Mouse (Mus musculus): ENCODE data around the gene Ppt2.

DNA sequence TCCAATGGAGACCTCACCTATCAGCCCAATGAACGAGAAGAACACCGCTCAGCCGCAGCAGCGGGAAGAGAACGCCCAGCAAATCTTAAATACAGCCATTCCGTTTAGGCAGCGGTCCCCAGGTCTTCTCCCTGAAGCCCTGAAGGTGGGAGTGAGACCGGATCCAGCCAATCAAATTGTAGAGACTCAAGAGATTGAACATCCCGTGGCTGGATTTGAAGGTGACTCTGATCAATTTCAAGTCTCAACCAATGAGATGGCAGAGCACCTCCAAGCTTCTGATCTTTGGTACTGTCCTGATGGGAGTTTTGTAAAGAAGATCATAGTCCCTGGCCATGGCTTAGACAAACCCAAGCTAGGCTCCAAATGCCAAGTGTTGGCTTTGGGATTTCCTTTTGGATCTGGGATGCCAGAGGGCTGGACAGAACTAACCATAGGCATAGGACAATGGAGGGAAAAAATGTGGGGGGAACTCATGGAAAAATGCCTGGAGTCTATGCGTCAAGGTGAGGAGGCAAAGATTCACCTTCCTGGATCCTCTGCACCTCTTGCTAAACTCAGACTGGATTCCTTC is 17.0 kb upstream of the Ppt2 start:
- TF ChIP-seq CTCF (conservative IDR thresholded peaks at IDR 0.05; ENCODE audit: insufficient read depth, insufficient read length, low read depth, low read length) (no peak), POLR2A (IDR thresholded peaks at IDR 0.05; ENCODE audit: low read depth, low read length) (no peak)
